Mouse (Mus musculus) liver, adult (tissue): ENCODE measurements around the gene Abcc12.
A peak's percentile ranks its signal among the peaks of the same experiment; 100 is the strongest.

Experiments used
- GATA4 ChIP-seq: IDR thresholded peaks from 2 replicates; pipeline ENCODE4 v1.6.1; 2014; ENCODE audit warnings: mild to moderate bottlenecking, low read length; ENCODE audit not compliant: insufficient replicate concordance

Gene Abcc12

GRCm38 (mm10) chr8:86586642-86587041, 6.2 kb upstream of the Abcc12 start:
- no peak for TF ChIP-seq GATA4

- no peak for TF ChIP-seq GATA4
Observed at GRCm38 (mm10) chr8:86586058-86586457, 5.6 kb upstream of the Abcc12 start.

GRCm38 (mm10) chr8:86585532-86585931, 5.0 kb upstream of the Abcc12 start:
- TF ChIP-seq GATA4: peak; percentile 19; the same call in 1 of the 2 replicates

- no peak for TF ChIP-seq GATA4
Observed at GRCm38 (mm10) chr8:86585118-86585517, 4.6 kb upstream of the Abcc12 start.

- TF ChIP-seq GATA4: no peak
Observed at GRCm38 (mm10) chr8:86581921-86582331, 1.4 kb upstream of the Abcc12 start.

- TF ChIP-seq GATA4: no peak
Observed at GRCm38 (mm10) chr8:86578693-86579092, 1.8 kb downstream of the Abcc12 start.

- no peak for TF ChIP-seq GATA4
Observed at GRCm38 (mm10) chr8:86578076-86578475, 2.4 kb downstream of the Abcc12 start.

- no peak for TF ChIP-seq GATA4
Observed at GRCm38 (mm10) chr8:86577547-86577946, 2.9 kb downstream of the Abcc12 start.

- no peak for TF ChIP-seq GATA4
Observed at GRCm38 (mm10) chr8:86563674-86564073, 16.8 kb downstream of the Abcc12 start.

GRCm38 (mm10) chr8:86561737-86562136, 18.7 kb downstream of the Abcc12 start:
- TF ChIP-seq GATA4: no peak

- no peak for TF ChIP-seq GATA4
Observed at GRCm38 (mm10) chr8:86560688-86561065, 19.8 kb downstream of the Abcc12 start.

GRCm38 (mm10) chr8:86559947-86560687, 20.4 kb downstream of the Abcc12 start:
- TF ChIP-seq GATA4: no peak

- no peak for TF ChIP-seq GATA4
Observed at GRCm38 (mm10) chr8:86557186-86558045, 23.1 kb downstream of the Abcc12 start.

- TF ChIP-seq GATA4: no peak
Observed at GRCm38 (mm10) chr8:86555564-86555963, 24.9 kb downstream of the Abcc12 start.

GRCm38 (mm10) chr8:86554220-86554891, 26.1 kb downstream of the Abcc12 start:
- TF ChIP-seq GATA4: no peak

GRCm38 (mm10) chr8:86550516-86550915, 30.0 kb downstream of the Abcc12 start:
- TF ChIP-seq GATA4: no peak
